Mouse (Mus musculus) lung, postnatal 36 days (tissue): Measurements from ENCODE around the gene Zfp868.
"Not testable (repeated sequence)": the region's sequence is repeated elsewhere in the genome, so short reads cannot be mapped to it uniquely, and the experiment has no call there.

Experiments used
- DNase-seq: peaks from one replicate; pipeline ENCODE4 v3.0.0; 2022; ENCODE audit warnings: mixed read lengths

Gene Zfp868

GRCm38 (mm10) chr8:69625095-69625789 is at the start of gene Zfp868:
Zfp868 (minus strand) TSS chr8:69625548.
- DNase-seq: peak; percentile 98

DNA sequence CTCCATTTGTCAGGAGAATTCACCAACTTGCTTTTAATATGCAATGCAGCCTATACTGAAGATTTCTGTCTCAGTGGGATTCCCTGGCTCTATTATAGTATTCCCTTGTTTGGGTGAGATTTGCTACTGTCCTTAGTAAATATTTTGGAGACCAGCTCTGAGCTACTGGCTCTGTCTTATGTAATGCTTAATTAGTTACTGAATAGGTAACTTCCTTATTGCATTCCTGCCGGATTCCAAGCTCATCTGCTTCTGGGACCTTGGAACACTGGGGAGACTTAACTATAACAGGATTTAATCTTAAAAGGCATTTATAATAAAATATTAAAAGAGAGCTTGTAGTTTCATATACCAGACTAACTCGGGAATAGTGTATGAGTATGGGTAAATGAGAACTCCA is 39.7 kb upstream of the Zfp868 start:
- not testable (repeated sequence) for DNase-seq

DNA sequence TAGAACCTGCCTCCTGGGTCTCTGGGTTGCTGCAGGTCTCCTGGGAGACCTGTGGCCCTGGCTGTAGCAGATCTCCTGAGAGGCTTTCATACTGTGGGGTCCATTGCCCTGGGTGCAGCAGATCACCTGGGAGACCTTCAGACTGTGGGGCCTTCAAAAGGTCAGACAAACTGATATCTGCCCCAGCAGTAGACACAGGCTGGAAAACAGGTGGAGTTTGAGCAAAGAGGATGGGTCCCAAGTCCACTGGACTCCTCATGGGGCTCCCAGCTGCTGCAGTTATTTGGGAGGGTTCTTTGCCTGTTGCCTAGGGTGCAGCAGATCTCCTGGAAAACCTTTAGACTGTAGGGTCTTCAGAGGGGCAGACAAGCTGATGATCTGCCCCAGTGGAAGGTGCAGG is 35.9 kb upstream of the Zfp868 start:
- DNase-seq: no peak

- peak; percentile 95 for DNase-seq
Observed at GRCm38 (mm10) chr8:69654358-69654981, 29.1 kb upstream of the Zfp868 start, which contains the start of gene Zfp964. Zfp964 (plus strand) TSS chr8:69654479.

GRCm38 (mm10) chr8:69653808-69654357 is 28.5 kb upstream of the Zfp868 start:
- DNase-seq: no peak

DNA sequence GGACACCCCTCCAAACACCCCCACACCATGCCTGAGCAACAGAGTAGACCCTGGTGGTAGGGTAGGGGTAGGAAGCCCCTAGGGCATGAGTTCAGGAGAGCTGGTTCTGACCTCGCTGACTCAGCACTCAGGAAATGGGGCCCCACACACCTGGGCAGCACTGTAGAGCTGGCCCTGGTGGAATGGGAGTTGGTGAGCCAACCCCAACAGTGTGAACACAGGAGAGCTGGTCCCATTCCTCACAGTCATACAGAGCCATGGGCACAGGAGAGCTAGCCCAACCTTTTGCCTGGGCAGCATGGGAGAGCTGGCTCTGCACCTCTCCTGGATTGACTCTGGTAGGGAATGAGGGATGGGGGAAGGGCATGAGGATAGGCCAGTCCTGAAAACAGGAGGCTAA is 7.3 kb downstream of the Zfp868 start:
- no peak for DNase-seq

DNA sequence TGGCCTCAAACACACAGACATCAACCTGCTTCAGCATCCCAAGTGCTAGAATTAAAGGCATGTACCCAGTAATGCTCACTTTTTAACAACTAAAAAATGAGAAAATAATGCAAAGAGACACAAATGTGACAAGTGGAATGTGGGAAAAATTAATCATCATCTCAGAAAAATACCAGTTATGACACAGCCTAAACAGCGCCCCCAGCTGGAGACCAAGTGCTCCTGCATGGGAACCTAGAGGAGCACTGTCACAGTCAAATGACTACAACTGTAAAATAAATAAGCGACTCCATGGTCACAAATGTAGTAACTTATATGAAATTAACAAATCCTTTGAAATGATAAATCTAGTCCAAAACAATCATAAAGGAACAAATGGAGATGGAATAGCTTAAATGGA is 10.7 kb downstream of the Zfp868 start:
- DNase-seq: no peak

- not testable (repeated sequence) for DNase-seq
Observed at GRCm38 (mm10) chr8:69597598-69597997, 27.8 kb downstream of the Zfp868 start.

- peak; percentile 13 for DNase-seq
Observed at GRCm38 (mm10) chr8:69584611-69585202, 40.6 kb downstream of the Zfp868 start.

GRCm38 (mm10) chr8:69584201-69584600 is 41.1 kb downstream of the Zfp868 start:
- peak; percentile 2 for DNase-seq
